Mouse (Mus musculus): ENCODE results near the gene Ints3. TPM values are rescaled to one million over a fixed set of nuclear protein-coding genes. Genes with fewer than 3 reads are reported as not detected.
"Not testable (repeated sequence)": the region's sequence is repeated elsewhere in the genome, so short reads cannot be mapped to it uniquely, and the experiment has no call there.

Ints3 gene
- polyA plus RNA-seq, 1 experiment from 2014 or later = 7.2 TPM

- Histone ChIP-seq H3K4me1 (ENCODE audit: control insufficient read depth, low read depth, low read length) (peaks cover 4% of the 10 kb centered on the region), H3K27ac (ENCODE audit: low read length) (no peak overlapping the region), H3K27me3 (ENCODE audit: control insufficient read depth, insufficient read depth, low read depth, low read length) (no peaks in the 10 kb centered on the region), H3K36me3 (ENCODE audit: control insufficient read depth, insufficient read depth) (peaks cover 7% of the 10 kb centered on the region), H3K4me2 (ENCODE audit: low read depth, low read length) (no peak overlapping the region), H3K9ac (ENCODE audit: low read depth, low read length) (no peak overlapping the region), H3K4me3 (ENCODE audit: low read depth, low read length) (no peak overlapping the region), H3K9me3 (replicated peaks; ENCODE audit: control insufficient read depth, low read length) (no peaks in the 10 kb centered on the region)
- no peak for ATAC-seq (ENCODE audit: low read depth)
- 61% methylated on average over 2 of the region's 2 CpGs for WGBS (ENCODE audit: insufficient replicate concordance)
Observed at GRCm38 (mm10) chr3:90362346-90362745, 71.1 kb downstream of the Ints3 start.

DNA sequence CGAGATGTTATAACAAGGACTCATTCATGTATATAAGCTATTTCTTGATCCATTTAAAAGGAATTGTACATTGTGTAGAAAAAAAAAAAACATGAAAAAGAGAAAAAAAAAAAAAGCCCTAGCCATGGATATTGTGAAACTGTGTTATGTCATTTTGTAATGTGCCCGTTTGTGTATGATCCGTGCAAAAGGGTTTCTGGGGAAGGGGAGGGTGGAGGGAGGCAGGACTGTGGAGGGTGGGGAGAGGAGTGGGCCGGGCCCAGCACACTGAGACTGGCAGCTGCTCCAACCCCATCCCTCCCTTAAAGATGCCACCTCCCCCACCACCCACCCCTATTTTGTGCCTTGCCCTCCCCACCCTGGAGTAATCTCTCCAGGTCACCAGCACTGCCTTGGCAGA lies 71.9 kb downstream of the Ints3 start:
- Histone ChIP-seq H3K9ac (ENCODE audit: low read depth, low read length) (no peak overlapping the region), H3K27ac (ENCODE audit: low read length) (no peak overlapping the region), H3K27me3 (ENCODE audit: control insufficient read depth, insufficient read depth, low read depth, low read length) (no peaks in the 10 kb centered on the region), H3K4me1 (ENCODE audit: control insufficient read depth, low read depth, low read length) (peaks cover 4% of the 10 kb centered on the region), H3K9me3 (replicated peaks; ENCODE audit: control insufficient read depth, low read length) (no peaks in the 10 kb centered on the region), H3K4me2 (ENCODE audit: low read depth, low read length) (no peak overlapping the region), H3K4me3 (ENCODE audit: low read depth, low read length) (no peak overlapping the region), H3K36me3 (ENCODE audit: control insufficient read depth, insufficient read depth) (peaks cover 11% of the 10 kb centered on the region)
- ATAC-seq (ENCODE audit: low read depth) = no peak
- 60% methylated on average over 4 of the region's 4 CpGs for WGBS (ENCODE audit: insufficient replicate concordance)

DNA sequence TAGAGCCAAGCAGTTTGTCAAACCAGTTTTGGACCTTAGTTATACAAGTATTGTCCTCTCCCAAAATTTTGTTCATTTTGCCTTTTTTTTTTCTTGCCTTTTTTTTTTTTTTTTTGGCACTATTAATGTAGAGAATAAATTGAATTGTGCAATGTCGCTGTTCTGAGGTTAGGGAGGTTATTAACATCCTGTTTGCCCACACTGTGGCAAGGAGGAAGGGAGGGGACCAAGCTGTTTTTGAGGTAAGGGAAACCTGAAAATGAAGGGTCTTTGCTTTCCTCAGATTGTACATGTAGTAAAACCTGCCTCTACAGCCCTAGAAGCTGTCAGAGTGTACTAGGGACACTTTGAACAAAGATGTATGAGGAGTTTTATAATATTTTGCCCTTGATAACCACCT lies 74.2 kb downstream of the Ints3 start:
- no peak for ATAC-seq (ENCODE audit: low read depth)
- Histone ChIP-seq H3K4me1 (ENCODE audit: control insufficient read depth, low read depth, low read length) (peaks cover 4% of the 10 kb centered on the region), H3K27ac (ENCODE audit: low read length) (no peak overlapping the region), H3K9ac (ENCODE audit: low read depth, low read length) (no peak overlapping the region), H3K27me3 (ENCODE audit: control insufficient read depth, insufficient read depth, low read depth, low read length) (no peaks in the 10 kb centered on the region), H3K4me3 (ENCODE audit: low read depth, low read length) (no peak overlapping the region), H3K4me2 (ENCODE audit: low read depth, low read length) (no peak overlapping the region), H3K36me3 (ENCODE audit: control insufficient read depth, insufficient read depth) (peaks cover 26% of the 10 kb centered on the region), H3K9me3 (replicated peaks; ENCODE audit: control insufficient read depth, low read length) (no peaks in the 10 kb centered on the region)
- 56% methylated on average over 1 of the region's 1 CpGs for WGBS (ENCODE audit: insufficient replicate concordance)

- 86% methylated on average over 7 of the region's 7 CpGs for WGBS (ENCODE audit: insufficient replicate concordance)
Observed at GRCm38 (mm10) chr3:90357959-90358358, 75.5 kb downstream of the Ints3 start.

DNA sequence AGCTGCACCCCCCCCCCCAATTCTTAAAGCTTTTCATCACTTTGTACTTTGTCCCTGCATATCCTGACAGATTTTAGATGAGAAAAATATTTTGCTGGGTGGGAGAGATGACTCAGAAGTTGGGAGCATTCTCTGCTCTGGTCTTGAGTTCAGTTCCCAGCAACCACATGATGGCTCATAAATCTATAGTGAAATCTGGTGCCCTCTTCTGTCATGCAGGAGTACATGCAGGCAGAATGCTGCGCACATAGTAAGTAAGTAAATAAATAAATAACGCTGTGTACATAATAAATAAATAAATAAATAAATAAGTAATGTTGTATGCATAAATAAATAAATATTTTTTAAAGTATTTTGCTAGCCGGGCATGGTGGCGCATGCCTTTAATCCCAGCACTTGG lies 85.6 kb downstream of the Ints3 start:
- H3K4me2 ChIP-seq (ENCODE audit: low read depth, low read length) = no peak overlapping the region
- peaks cover 42% of the 10 kb centered on the region for H3K36me3 ChIP-seq (ENCODE audit: control insufficient read depth, insufficient read depth)
- no peaks in the 10 kb centered on the region for H3K9me3 ChIP-seq (replicated peaks; ENCODE audit: control insufficient read depth, low read length)
- no peak overlapping the region for H3K9ac ChIP-seq (ENCODE audit: low read depth, low read length)
- ATAC-seq (ENCODE audit: low read depth) = no peak
- no peak overlapping the region for H3K4me3 ChIP-seq (ENCODE audit: low read depth, low read length)
- no peaks in the 10 kb centered on the region for H3K4me1 ChIP-seq (ENCODE audit: control insufficient read depth, low read depth, low read length)
- no peaks in the 10 kb centered on the region for H3K27me3 ChIP-seq (ENCODE audit: control insufficient read depth, insufficient read depth, low read depth, low read length)
- 92% methylated on average over 4 of the region's 4 CpGs for WGBS (ENCODE audit: insufficient replicate concordance)
- no peak overlapping the region for H3K27ac ChIP-seq (ENCODE audit: low read length)

More at GRCm38 (mm10) chr3:90357959-90358358, 75.5 kb downstream of the Ints3 start:
- Histone ChIP-seq H3K9ac (ENCODE audit: low read depth, low read length) (no peak overlapping the region), H3K27ac (ENCODE audit: low read length) (no peak overlapping the region), H3K4me1 (ENCODE audit: control insufficient read depth, low read depth, low read length) (no peaks in the 10 kb centered on the region), H3K36me3 (ENCODE audit: control insufficient read depth, insufficient read depth) (peaks cover 36% of the 10 kb centered on the region), H3K9me3 (replicated peaks; ENCODE audit: control insufficient read depth, low read length) (no peaks in the 10 kb centered on the region), H3K4me3 (ENCODE audit: low read depth, low read length) (no peak overlapping the region), H3K27me3 (ENCODE audit: control insufficient read depth, insufficient read depth, low read depth, low read length) (no peaks in the 10 kb centered on the region), H3K4me2 (ENCODE audit: low read depth, low read length) (no peak overlapping the region)
- no peak for ATAC-seq (ENCODE audit: low read depth)

- 59% methylated on average over 2 of the region's 2 CpGs for WGBS (ENCODE audit: insufficient replicate concordance)
Observed at GRCm38 (mm10) chr3:90342853-90343252, 90.6 kb downstream of the Ints3 start.

More at GRCm38 (mm10) chr3:90342853-90343252, 90.6 kb downstream of the Ints3 start:
- peaks cover 18% of the 10 kb centered on the region for H3K36me3 ChIP-seq (ENCODE audit: control insufficient read depth, insufficient read depth)
- not testable (repeated sequence) for ATAC-seq (ENCODE audit: low read depth); H3K4me2 ChIP-seq (ENCODE audit: low read depth, low read length); H3K9me3 ChIP-seq (replicated peaks; ENCODE audit: control insufficient read depth, low read length); H3K4me3 ChIP-seq (ENCODE audit: low read depth, low read length); H3K27ac ChIP-seq (ENCODE audit: low read length); H3K9ac ChIP-seq (ENCODE audit: low read depth, low read length); H3K27me3 ChIP-seq (ENCODE audit: control insufficient read depth, insufficient read depth, low read depth, low read length); H3K4me1 ChIP-seq (ENCODE audit: control insufficient read depth, low read depth, low read length)

Other genes with a start within 250 kb of the Ints3 start
- gene Rps27, start 220.0 kb downstream of the Ints3 start, polyA plus RNA-seq (2015; fragmentation: Nextera tagmentation; extraction: Ambion mirVana) = 555 and 627 TPM in 2 replicates
- 3.8 and 4.1 TPM in 2 replicates for gene Rab13, start 219.9 kb downstream of the Ints3 start, polyA plus RNA-seq (2015; fragmentation: Nextera tagmentation; extraction: Ambion mirVana)
- 35.7 and 37.7 TPM in 2 replicates for gene Jtb, start 202.0 kb downstream of the Ints3 start, polyA plus RNA-seq (2015; fragmentation: Nextera tagmentation; extraction: Ambion mirVana)
- 0.35 and 0.41 TPM in 2 replicates for gene Creb3l4, start 190.1 kb downstream of the Ints3 start, polyA plus RNA-seq (2015; fragmentation: Nextera tagmentation; extraction: Ambion mirVana)
- 30.0 and 33.5 TPM in 2 replicates for gene Slc39a1, start 185.4 kb downstream of the Ints3 start, polyA plus RNA-seq (2015; fragmentation: Nextera tagmentation; extraction: Ambion mirVana)
- 5.2 and 6.9 TPM in 2 replicates for gene Crtc2, start 179.5 kb downstream of the Ints3 start, polyA plus RNA-seq (2015; fragmentation: Nextera tagmentation; extraction: Ambion mirVana)
- 2.3 and 2.8 TPM in 2 replicates for gene Dennd4b, start 168.4 kb downstream of the Ints3 start, polyA plus RNA-seq (2015; fragmentation: Nextera tagmentation; extraction: Ambion mirVana)
- 3.2 and 3.9 TPM in 2 replicates for gene Gatad2b, start 140.4 kb downstream of the Ints3 start, polyA plus RNA-seq (2015; fragmentation: Nextera tagmentation; extraction: Ambion mirVana)
- gene Slc27a3, start 43.7 kb downstream of the Ints3 start, polyA plus RNA-seq (2015; fragmentation: Nextera tagmentation; extraction: Ambion mirVana) = 1.1 and 1.5 TPM in 2 replicates
- 4.1 and 4.3 TPM in 2 replicates for gene Npr1, start 32.2 kb upstream of the Ints3 start, polyA plus RNA-seq (2015; fragmentation: Nextera tagmentation; extraction: Ambion mirVana)
- gene Ilf2, start 42.5 kb upstream of the Ints3 start, polyA plus RNA-seq (2015; fragmentation: Nextera tagmentation; extraction: Ambion mirVana) = 44.8 and 48.7 TPM in 2 replicates
- 17.8 and 18.2 TPM in 2 replicates for gene Snapin, start 57.4 kb upstream of the Ints3 start, polyA plus RNA-seq (2015; fragmentation: Nextera tagmentation; extraction: Ambion mirVana)
- gene Chtop, start 75.9 kb upstream of the Ints3 start, polyA plus RNA-seq (2015; fragmentation: Nextera tagmentation; extraction: Ambion mirVana) = 38.8 and 41.2 TPM in 2 replicates
- gene S100a1, start 80.8 kb upstream of the Ints3 start, polyA plus RNA-seq (2015; fragmentation: Nextera tagmentation; extraction: Ambion mirVana) = 26.5 and 33.8 TPM in 2 replicates
- 18.9 and 19.6 TPM in 2 replicates for gene S100a13, start 80.8 kb upstream of the Ints3 start, polyA plus RNA-seq (2015; fragmentation: Nextera tagmentation; extraction: Ambion mirVana)
- gene S100a14, start 93.2 kb upstream of the Ints3 start, polyA plus RNA-seq (2015; fragmentation: Nextera tagmentation; extraction: Ambion mirVana) = 0.09 TPM in 1 of 2 replicates, not detected in the other
- gene S100a16, start 103.6 kb upstream of the Ints3 start, polyA plus RNA-seq (2015; fragmentation: Nextera tagmentation; extraction: Ambion mirVana) = 31.5 and 34.8 TPM in 2 replicates
- not detected in 2 replicates for gene S100a3, start 127.0 kb upstream of the Ints3 start, polyA plus RNA-seq (2015; fragmentation: Nextera tagmentation; extraction: Ambion mirVana)
- gene S100a2, start 156.6 kb upstream of the Ints3 start, polyA plus RNA-seq (2015; fragmentation: Nextera tagmentation; extraction: Ambion mirVana) = not detected in 2 replicates
- gene Gm42674, start 168.3 kb upstream of the Ints3 start, polyA plus RNA-seq (2015; fragmentation: Nextera tagmentation; extraction: Ambion mirVana) = not detected in 2 replicates
- gene S100a4, start 170.1 kb upstream of the Ints3 start, polyA plus RNA-seq (2015; fragmentation: Nextera tagmentation; extraction: Ambion mirVana) = 2.2 and 2.5 TPM in 2 replicates
- gene S100a5, start 174.9 kb upstream of the Ints3 start, polyA plus RNA-seq (2015; fragmentation: Nextera tagmentation; extraction: Ambion mirVana) = not detected in 2 replicates
- 18.6 and 18.7 TPM in 2 replicates for gene S100a6, start 179.3 kb upstream of the Ints3 start, polyA plus RNA-seq (2015; fragmentation: Nextera tagmentation; extraction: Ambion mirVana)
- 0.06 TPM in 1 of 2 replicates, not detected in the other for gene S100a7a, start 220.4 kb upstream of the Ints3 start, polyA plus RNA-seq (2015; fragmentation: Nextera tagmentation; extraction: Ambion mirVana)
- gene S100a8, start 235.4 kb upstream of the Ints3 start, polyA plus RNA-seq (2015; fragmentation: Nextera tagmentation; extraction: Ambion mirVana) = 2,698 and 2,791 TPM in 2 replicates